Comparison of ENCODE assay signal across 7 mouse cellular contexts in the genomic region with DNA sequence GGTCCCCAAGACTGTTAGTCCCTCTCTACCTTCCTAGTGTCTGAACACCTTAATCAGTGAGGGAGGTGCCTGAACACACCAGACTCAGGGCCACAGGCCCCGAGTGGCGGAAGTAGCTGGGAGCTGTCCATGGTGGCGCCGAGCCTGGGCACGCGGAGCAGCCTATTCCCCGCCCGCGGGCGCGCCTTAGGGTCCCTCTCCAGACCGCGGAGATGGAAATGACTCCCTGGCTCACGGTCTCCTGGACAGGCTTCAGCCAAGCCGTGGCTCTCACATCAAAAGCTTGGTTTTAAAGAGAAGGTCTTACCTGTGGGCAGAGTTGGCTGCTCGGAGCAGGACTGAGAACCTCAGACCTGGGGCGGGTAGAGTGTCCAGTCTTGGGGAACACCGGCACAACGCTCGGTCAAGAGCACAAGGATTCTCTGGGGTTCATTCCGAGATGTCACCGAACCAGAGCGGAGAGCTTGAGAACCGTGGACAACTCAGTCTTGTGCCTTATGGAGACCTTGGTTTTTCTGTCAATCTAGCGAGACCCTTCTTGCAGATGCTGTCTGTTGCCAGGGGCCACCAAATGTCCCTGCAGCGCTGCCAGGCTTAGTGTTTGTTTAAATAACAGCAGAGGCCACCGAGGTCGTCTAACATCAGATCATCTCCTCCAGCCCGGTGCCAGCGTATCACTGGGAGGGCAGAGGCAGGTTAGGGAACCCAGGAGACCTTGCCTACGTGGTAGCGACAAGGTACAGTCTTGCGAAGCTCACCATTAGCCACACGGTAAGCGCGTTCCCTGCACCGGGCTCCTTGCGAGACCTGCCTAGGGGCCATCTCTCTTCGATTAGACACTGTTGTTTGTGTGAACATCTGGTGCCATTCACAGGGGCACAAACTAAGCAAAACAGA. TPM values are rescaled to one million over a fixed set of nuclear protein-coding genes. Genes with fewer than 3 reads are reported as not detected.
DNase-seq lines count a peak whose midpoint lies in the region; ATAC-seq and TF ChIP-seq lines count a peak whose summit lies in the region.

No protein-coding gene starts in this region.

- peak; percentile 86 for DNase-seq in NIH3T3 (ENCODE audit: low read depth)
- peak; percentile 46 for DNase-seq in brain, embryonic 14.5 days (ENCODE audit: low read depth)
- DNase-seq in forebrain, embryonic 10.5 days (ENCODE audit: extremely low spot score, low spot score), result peak; percentile 63
- peak; percentile 75 for DNase-seq in hindbrain, embryonic 11.5 days (ENCODE audit: low spot score)
- DNase-seq in left cerebral cortex, postnatal 4 days, result peak; percentile 47

- no peak overlapping the region for H3K9ac ChIP-seq in hindbrain, embryonic 11.5 days (ENCODE audit: low read depth, low read length)
- peak overlapping the region; percentile 55; the same call in 1 of the 2 replicates for H3K9ac ChIP-seq in midbrain, embryonic 15.5 days
- no peak overlapping the region for H3K9ac ChIP-seq in stomach, embryonic 15.5 days

- H3K36me3 ChIP-seq in forebrain, embryonic 10.5 days (replicated peaks), result no peaks in the 10 kb centered on the region
- H3K36me3 ChIP-seq in hindbrain, embryonic 11.5 days (ENCODE audit: control insufficient read depth, insufficient read depth, low read length), result no peaks in the 10 kb centered on the region
- H3K36me3 ChIP-seq in midbrain, embryonic 15.5 days (replicated peaks), result no peaks in the 10 kb centered on the region
- no peaks in the 10 kb centered on the region for H3K36me3 ChIP-seq in stomach, embryonic 15.5 days

- 4% methylated on average over 39 of the region's 39 CpGs for WGBS in forebrain, embryonic 10.5 days
- WGBS in hindbrain, embryonic 11.5 days, result 5% methylated on average over 39 of the region's 39 CpGs
- WGBS in midbrain, embryonic 15.5 days, result 4% methylated on average over 39 of the region's 39 CpGs
- WGBS in stomach, embryonic 15.5 days, result 6% methylated on average over 39 of the region's 39 CpGs

- no peaks in the 10 kb centered on the region for H3K9me3 ChIP-seq in forebrain, embryonic 10.5 days
- no peaks in the 10 kb centered on the region for H3K9me3 ChIP-seq in hindbrain, embryonic 11.5 days (ENCODE audit: control insufficient read depth, low read length)
- H3K9me3 ChIP-seq in midbrain, embryonic 15.5 days, result no peaks in the 10 kb centered on the region
- no peaks in the 10 kb centered on the region for H3K9me3 ChIP-seq in stomach, embryonic 15.5 days

- no peak for TF ChIP-seq CTCF in brain, embryonic 14.5 days (IDR thresholded peaks at IDR 0.05; ENCODE audit: borderline replicate concordance, extremely low read depth, insufficient read depth, insufficient read length)

- H3K27me3 ChIP-seq in forebrain, embryonic 10.5 days (ENCODE audit: poor library complexity, severe bottlenecking), result peaks cover 53% of the 10 kb centered on the region
- peaks cover 18% of the 10 kb centered on the region for H3K27me3 ChIP-seq in hindbrain, embryonic 11.5 days (ENCODE audit: control insufficient read depth, insufficient read depth, low read length)
- H3K27me3 ChIP-seq in midbrain, embryonic 15.5 days (replicated peaks), result peaks cover 22% of the 10 kb centered on the region
- peaks cover 28% of the 10 kb centered on the region for H3K27me3 ChIP-seq in stomach, embryonic 15.5 days (replicated peaks)

- H3K4me2 ChIP-seq in hindbrain, embryonic 11.5 days (replicated peaks; ENCODE audit: low read depth, low read length), result peak overlapping the region; percentile 83
- peak overlapping the region; percentile 77 for H3K4me2 ChIP-seq in midbrain, embryonic 15.5 days
- peak overlapping the region; percentile 89 for H3K4me2 ChIP-seq in stomach, embryonic 15.5 days

- peak overlapping the region; percentile 60 for H3K4me3 ChIP-seq in forebrain, embryonic 10.5 days
- peak overlapping the region; percentile 20 for H3K4me3 ChIP-seq in hindbrain, embryonic 11.5 days (ENCODE audit: low read depth, low read length)
- H3K4me3 ChIP-seq in midbrain, embryonic 15.5 days, result peak overlapping the region; percentile 55
- H3K4me3 ChIP-seq in stomach, embryonic 15.5 days (replicated peaks), result peak overlapping the region; percentile 38

- no peak overlapping the region for H3K27ac ChIP-seq in forebrain, embryonic 10.5 days
- no peak overlapping the region for H3K27ac ChIP-seq in hindbrain, embryonic 11.5 days (ENCODE audit: low read depth, low read length)
- H3K27ac ChIP-seq in midbrain, embryonic 15.5 days, result no peak overlapping the region
- no peak overlapping the region for H3K27ac ChIP-seq in stomach, embryonic 15.5 days

- H3K4me1 ChIP-seq in forebrain, embryonic 10.5 days, result peaks cover 19% of the 10 kb centered on the region
- no peaks in the 10 kb centered on the region for H3K4me1 ChIP-seq in hindbrain, embryonic 11.5 days (replicated peaks; ENCODE audit: control insufficient read depth, insufficient read depth, low read length)
- peaks cover 18% of the 10 kb centered on the region for H3K4me1 ChIP-seq in midbrain, embryonic 15.5 days
- peaks cover 13% of the 10 kb centered on the region for H3K4me1 ChIP-seq in stomach, embryonic 15.5 days

- intact Hi-C loops in left cerebral cortex, postnatal 4 days (cut with DNase I), result loop anchor here (5.0 kb wide), 2 partner anchors 173 to 272 kb away; no protein-coding TSS in a partner anchor

- TF ChIP-seq POLR2A in brain, embryonic 14.5 days (IDR thresholded peaks at IDR 0.05; ENCODE audit: borderline replicate concordance, extremely low read depth, insufficient read depth, insufficient read length, poor library complexity, severe bottlenecking), result no peak

- ATAC-seq in hindbrain, embryonic 11.5 days (ENCODE audit: low FRiP score), result 0 out of 2 replicates have a peak, but pooled peaks have one; percentile 10
- ATAC-seq in midbrain, embryonic 15.5 days (replicated peaks), result 0 out of 2 replicates have a peak, but pooled peaks have one; percentile 20
- ATAC-seq in stomach, embryonic 15.5 days (ENCODE audit: insufficient read depth, low FRiP score, low read depth), result no peak

RNA-seq across cellular contexts. Expression of gene Cemip, which starts 1.0 kb away (rescaled TPM):
- polyA plus RNA-seq in brain, embryonic 14.5 days (2012; rRNA removed), result 1.0 and 2.2 TPM in 2 replicates
- 0.12 and 0.14 TPM in 2 replicates for polyA plus RNA-seq in forebrain, embryonic 10.5 days (2016; fragmentation: Nextera tagmentation; extraction: Ambion mirVana)
- 0.21 and 0.31 TPM in 2 replicates for polyA plus RNA-seq in hindbrain, embryonic 11.5 days (2014; fragmentation: Nextera tagmentation; extraction: Ambion mirVana)
- total RNA-seq in left cerebral cortex, postnatal 4 days (2021), result 10 to 100 TPM; 10.1 to 11.8 TPM
- 0.50 and 0.61 TPM in 2 replicates for polyA plus RNA-seq in midbrain, embryonic 15.5 days (2015; fragmentation: Nextera tagmentation; extraction: Ambion mirVana)
- polyA plus RNA-seq in stomach, embryonic 15.5 days (2015; fragmentation: Nextera tagmentation; extraction: Ambion mirVana), result 0.26 and 0.51 TPM in 2 replicates
